Mouse (Mus musculus) cerebellum, adult 2 months (tissue): ENCODE results near the gene Slc9a8.

ENCODE experiments used
- CTCF ChIP-seq: fragments of 200-500 bp; IDR thresholded peaks from 2 replicates; pipeline ENCODE4 v1.5.1; 2011; ENCODE audit warnings: low read depth, mild to moderate bottlenecking, control low read depth, low read length, moderate library complexity, borderline replicate concordance; ENCODE audit not compliant: insufficient read depth
- POLR2A ChIP-seq: fragments of 200-500 bp; IDR thresholded peaks from 2 replicates; pipeline ENCODE4 v1.6.1; 2011; ENCODE audit warnings: low read length, control low read depth, borderline replicate concordance; ENCODE audit not compliant: insufficient read depth

- TF ChIP-seq CTCF (no peak), POLR2A (no peak)
These were observed 58.0 kb downstream of the Slc9a8 start for GRCm38 (mm10) chr2:167479501-167479900.
